Mouse (Mus musculus) embryonic facial prominence, embryonic 11.5 days (tissue): ENCODE measurements around the gene Raf1. TPM values are rescaled to one million over a fixed set of nuclear protein-coding genes. Genes with fewer than 3 reads are reported as not detected.

Experiments
- ATAC-seq: fragments of 200-750 bp; cut with Nextera tagmentation; replicated peaks from 2 replicates; pipeline ENCODE4 v1.8.0; 2017; ENCODE audit warnings: low read depth; ENCODE audit not compliant: insufficient number of reproducible peaks, low FRiP score, low TSS enrichment
- DNase-seq: peaks from one replicate; pipeline ENCODE4 v3.0.0-alpha.2; 2015; ENCODE audit warnings: low spot score
- H3K27ac ChIP-seq: fragments of 300-500 bp; sonication (generic); replicated peaks from 2 replicates; pipeline ENCODE4 v1.5.1; 2014; ENCODE audit warnings: mild to moderate bottlenecking, low read depth, low read length, control low read depth
- H3K27me3 ChIP-seq: fragments of 300-500 bp; sonication (generic); 2 replicates; pipeline ENCODE4 v1.6.1; 2014; ENCODE audit warnings: mild to moderate bottlenecking, low read length, moderate library complexity, mixed read lengths; ENCODE audit not compliant: control insufficient read depth, insufficient read depth
- H3K36me3 ChIP-seq: fragments of 300-500 bp; sonication (generic); replicated peaks from 2 replicates; pipeline ENCODE4 v1.6.1; 2014; ENCODE audit warnings: low read depth, mild to moderate bottlenecking, low read length, moderate library complexity, mixed read lengths; ENCODE audit not compliant: control insufficient read depth, insufficient read depth
- H3K4me1 ChIP-seq: fragments of 300-500 bp; sonication (generic); 2 replicates; pipeline ENCODE4 v1.6.1; 2014; ENCODE audit warnings: low read length, mixed read lengths; ENCODE audit not compliant: control insufficient read depth, insufficient read depth
- H3K4me2 ChIP-seq: fragments of 300-500 bp; sonication (generic); 2 replicates; pipeline ENCODE4 v1.6.1; 2014; ENCODE audit warnings: low read depth, mild to moderate bottlenecking, control low read depth, low read length, moderate library complexity
- H3K4me3 ChIP-seq: fragments of 300-500 bp; sonication (generic); 2 replicates; pipeline ENCODE4 v1.5.1; 2014; ENCODE audit warnings: low read depth, low read length, control low read depth
- H3K9ac ChIP-seq: fragments of 300-500 bp; sonication (generic); replicated peaks from 2 replicates; pipeline ENCODE4 v1.6.1; 2014; ENCODE audit warnings: mild to moderate bottlenecking, control low read depth, low read length
- H3K9me3 ChIP-seq: fragments of 300-500 bp; sonication (generic); replicated peaks from 2 replicates; pipeline ENCODE4 v1.6.1; 2016; ENCODE audit warnings: mild to moderate bottlenecking, low read length, inconsistent platforms, mixed read lengths; ENCODE audit not compliant: control insufficient read depth
- WGBS: fragments of 180-500 bp; shearing (Covaris S2); extraction: QIAGEN DNeasy Blood & Tissue Kit; methylation state at CpG from one replicate; pipeline ENCODE4 v1.1.7; 2014; 5-methylcytosine and 5-hydroxymethylcytosine counted together
- polyA plus RNA-seq: library from polyadenylated mRNA; unstranded; fragments of >200 nt; fragmentation: Nextera tagmentation; extraction: Ambion mirVana; gene quantifications from 2 replicates; pipeline ENCODE4 v1.2.1, GENCODE M21; 2014

The Raf1 gene
- polyA plus RNA-seq, 1 experiment from 2014 or later = 124 TPM

- WGBS = 97% methylated on average over 1 of the region's 1 CpGs
- H3K36me3 ChIP-seq = no peaks in the 10 kb centered on the region
- no peak for ATAC-seq
- no peak overlapping the region for H3K4me2 ChIP-seq
- no peak overlapping the region for H3K27ac ChIP-seq
- no peaks in the 10 kb centered on the region for H3K9me3 ChIP-seq
- no peak for DNase-seq
- H3K9ac ChIP-seq = no peak overlapping the region
- no peaks in the 10 kb centered on the region for H3K27me3 ChIP-seq
- H3K4me3 ChIP-seq = no peak overlapping the region
- H3K4me1 ChIP-seq = no peaks in the 10 kb centered on the region
These were observed 24.3 kb upstream of the Raf1 start for GRCm38 (mm10) chr6:115700778-115701177.

- Histone ChIP-seq H3K4me3 (no peak overlapping the region), H3K27me3 (no peaks in the 10 kb centered on the region), H3K4me1 (no peaks in the 10 kb centered on the region), H3K4me2 (no peak overlapping the region), H3K9me3 (no peaks in the 10 kb centered on the region), H3K36me3 (no peaks in the 10 kb centered on the region), H3K9ac (no peak overlapping the region), H3K27ac (no peak overlapping the region)
- WGBS = 83% methylated on average over 4 of the region's 4 CpGs
- ATAC-seq (no peak), DNase-seq (no peak)
These were observed 22.3 kb upstream of the Raf1 start for GRCm38 (mm10) chr6:115698699-115699098.

GRCm38 (mm10) chr6:115697739-115698558, 21.5 kb upstream of the Raf1 start:
- Histone ChIP-seq H3K4me2 (no peak overlapping the region), H3K4me3 (no peak overlapping the region), H3K9ac (no peak overlapping the region), H3K4me1 (no peaks in the 10 kb centered on the region), H3K36me3 (no peaks in the 10 kb centered on the region), H3K27me3 (no peaks in the 10 kb centered on the region), H3K9me3 (no peaks in the 10 kb centered on the region; the same call in 1 of the 2 replicates), H3K27ac (no peak overlapping the region)
- ATAC-seq (no peak), DNase-seq (peak; percentile 27)
- 79% methylated on average over 17 of the region's 17 CpGs for WGBS

GRCm38 (mm10) chr6:115696707-115697215, 20.3 kb upstream of the Raf1 start:
- Histone ChIP-seq H3K4me1 (no peaks in the 10 kb centered on the region), H3K36me3 (no peaks in the 10 kb centered on the region), H3K27ac (no peak overlapping the region), H3K9ac (no peak overlapping the region), H3K27me3 (no peaks in the 10 kb centered on the region), H3K4me3 (no peak overlapping the region), H3K9me3 (no peaks in the 10 kb centered on the region; the same call in 1 of the 2 replicates), H3K4me2 (no peak overlapping the region)
- no peak for DNase-seq
- ATAC-seq = no peak
- 78% methylated on average over 7 of the region's 7 CpGs for WGBS

- no peak overlapping the region for H3K4me3 ChIP-seq
- no peak overlapping the region for H3K27ac ChIP-seq
- ATAC-seq (no peak), DNase-seq (no peak)
- no peaks in the 10 kb centered on the region for H3K27me3 ChIP-seq
- H3K9ac ChIP-seq = no peak overlapping the region
- H3K4me1 ChIP-seq = no peaks in the 10 kb centered on the region
- WGBS = 48% methylated on average over 7 of the region's 7 CpGs
- H3K9me3 ChIP-seq = no peaks in the 10 kb centered on the region; the same call in 1 of the 2 replicates
- no peak overlapping the region for H3K4me2 ChIP-seq
- H3K36me3 ChIP-seq = no peaks in the 10 kb centered on the region
These were observed 18.7 kb upstream of the Raf1 start for GRCm38 (mm10) chr6:115695124-115695523.

GRCm38 (mm10) chr6:115694441-115694842, 18.0 kb upstream of the Raf1 start:
- WGBS = 49% methylated on average over 9 of the region's 9 CpGs
- Histone ChIP-seq H3K27me3 (no peaks in the 10 kb centered on the region), H3K9me3 (no peaks in the 10 kb centered on the region; the same call in 1 of the 2 replicates), H3K27ac (no peak overlapping the region), H3K9ac (no peak overlapping the region), H3K36me3 (no peaks in the 10 kb centered on the region), H3K4me2 (no peak overlapping the region), H3K4me3 (no peak overlapping the region), H3K4me1 (no peaks in the 10 kb centered on the region)
- DNase-seq (no peak), ATAC-seq (no peak)

GRCm38 (mm10) chr6:115692963-115693730, 16.7 kb upstream of the Raf1 start:
- DNase-seq = peak; percentile 24

More at GRCm38 (mm10) chr6:115692963-115693730, 16.7 kb upstream of the Raf1 start:
- Histone ChIP-seq H3K36me3 (no peaks in the 10 kb centered on the region), H3K9me3 (no peaks in the 10 kb centered on the region; the same call in 1 of the 2 replicates), H3K27ac (no peak overlapping the region), H3K4me3 (no peak overlapping the region), H3K4me1 (no peaks in the 10 kb centered on the region), H3K4me2 (no peak overlapping the region), H3K27me3 (no peaks in the 10 kb centered on the region), H3K9ac (no peak overlapping the region)
- ATAC-seq = no peak
- WGBS = 70% methylated on average over 5 of the region's 5 CpGs
